Mouse (Mus musculus): Measurements from ENCODE around the gene Amn1. TPM values are rescaled to one million over a fixed set of nuclear protein-coding genes. Genes with fewer than 3 reads are reported as not detected.
"Not testable (repeated sequence)": the region's sequence is repeated elsewhere in the genome, so short reads cannot be mapped to it uniquely, and the experiment has no call there.

Amn1 gene
- 10 to 100 TPM; 30.9 to 31.6 TPM for total RNA-seq (2021)
- long read RNA-seq, experiment 1, partial matches to known transcripts: 0 of 10 reads
- long read RNA-seq, experiment 1, other reads (novel, unspliced or antisense): 6 of 10 reads
- long read RNA-seq, experiment 2, transcript Amn1-202 (7 exons, 1,457 nt): major isoform, 12 of 19 reads
- long read RNA-seq, experiment 2, partial matches to known transcripts: 0 of 19 reads
- long read RNA-seq, experiment 2, other reads (novel, unspliced or antisense): 6 of 19 reads

DNA sequence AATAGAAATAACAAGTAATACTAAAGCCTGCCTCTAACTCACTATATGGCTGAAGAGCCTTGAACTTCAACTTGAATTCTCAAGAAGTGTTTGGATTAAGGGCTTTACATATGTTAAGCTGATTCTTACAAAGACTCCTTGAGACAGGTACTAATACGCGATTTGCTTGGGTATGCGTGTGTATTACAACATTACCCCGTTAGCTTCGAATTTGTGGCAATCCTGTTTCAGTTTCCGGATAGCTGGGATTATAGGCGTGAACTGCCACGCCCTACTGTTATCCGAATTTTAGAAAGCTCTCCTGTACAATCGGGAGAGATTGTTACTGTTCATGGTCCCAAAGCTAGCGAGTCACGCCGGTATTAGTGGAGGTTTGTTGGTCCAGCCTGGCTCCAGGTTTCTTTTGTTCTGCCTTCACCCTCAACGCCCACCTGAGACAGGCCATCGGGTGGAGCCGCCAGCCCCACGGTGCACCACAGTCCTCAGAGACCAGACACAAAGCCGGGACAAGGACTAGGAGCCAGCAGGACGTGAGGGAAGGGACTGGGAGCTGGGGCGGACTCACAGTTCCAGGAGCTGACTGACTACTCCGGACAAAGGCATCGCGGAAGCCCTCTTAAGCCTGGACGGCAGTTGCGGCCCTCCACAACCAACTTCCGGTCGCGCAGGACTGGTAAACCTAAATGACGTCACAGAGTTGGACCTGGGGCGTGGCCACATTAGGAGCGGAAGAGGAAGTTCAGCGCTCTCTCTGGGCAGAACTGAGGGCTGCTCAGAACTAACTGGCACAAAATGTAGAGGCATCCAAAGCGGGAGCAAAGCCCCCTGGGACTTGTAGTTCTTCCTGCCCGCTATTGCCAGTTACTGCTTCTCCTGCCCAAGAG is at the start of gene Amn1:
Gene Amn1 (minus strand): TSS at position 672 of the 884 bp plus-strand sequence.
- Histone ChIP-seq H3K27ac (peak within 1 kb of the TSS; percentile 91), H3K4me3 (peak within 1 kb of the TSS; percentile 73)
- DNase-seq (ENCODE audit: low spot score in 2 of 2): peak; percentile 93 to 96
- no peak; the same call in 1 of the 2 replicates for TF ChIP-seq CTCF (conservative IDR thresholded peaks at IDR 0.05)

DNA sequence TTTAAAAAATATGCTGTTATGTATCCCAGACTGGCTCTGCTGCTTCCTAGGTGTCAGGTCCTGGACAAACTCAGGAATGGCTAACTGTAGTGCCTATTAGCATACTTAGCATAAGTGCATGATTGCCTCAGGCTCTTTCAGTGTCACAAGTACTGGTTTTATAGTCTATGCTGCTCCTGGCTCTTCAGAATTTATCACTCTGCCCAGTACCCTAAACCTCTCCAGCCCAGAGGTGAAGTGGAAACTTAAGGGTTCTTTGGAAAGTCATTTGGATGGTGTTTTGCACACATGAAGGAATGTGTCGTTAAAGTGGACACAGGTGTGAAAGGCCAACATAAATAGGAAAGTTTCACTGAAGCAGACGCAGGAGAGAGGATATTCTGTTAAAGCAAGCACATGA is 48.3 kb upstream of the Amn1 start:
- H3K4me3 ChIP-seq: no peak overlapping the region
- DNase-seq (ENCODE audit: low spot score in 2 of 2): no peak
- H3K27ac ChIP-seq: no peak overlapping the region
- TF ChIP-seq CTCF (conservative IDR thresholded peaks at IDR 0.05): no peak

DNA sequence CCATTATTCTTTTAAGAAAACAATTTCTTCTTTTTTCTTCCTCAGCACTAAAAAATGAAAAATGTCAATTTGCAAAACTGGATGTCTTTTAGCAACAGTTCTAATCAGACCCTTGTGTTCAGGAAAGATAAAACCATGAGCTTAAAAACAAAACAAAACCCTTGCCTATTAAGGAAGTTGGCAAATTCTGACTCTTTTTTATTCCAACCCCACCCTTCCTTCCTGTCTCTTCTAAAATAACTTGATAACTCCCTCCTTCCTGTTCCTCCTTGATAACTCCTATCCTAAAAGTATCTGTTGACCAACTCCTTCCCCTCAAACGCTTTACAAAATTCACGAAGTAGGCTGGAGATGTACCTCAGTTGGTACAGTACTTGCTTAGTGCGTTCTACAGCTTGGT is 45.4 kb upstream of the Amn1 start:
- no peak for DNase-seq (ENCODE audit: low spot score in 2 of 2)
- no peak for TF ChIP-seq CTCF (conservative IDR thresholded peaks at IDR 0.05)
- no peak overlapping the region for H3K27ac ChIP-seq
- H3K4me3 ChIP-seq: no peak overlapping the region

DNA sequence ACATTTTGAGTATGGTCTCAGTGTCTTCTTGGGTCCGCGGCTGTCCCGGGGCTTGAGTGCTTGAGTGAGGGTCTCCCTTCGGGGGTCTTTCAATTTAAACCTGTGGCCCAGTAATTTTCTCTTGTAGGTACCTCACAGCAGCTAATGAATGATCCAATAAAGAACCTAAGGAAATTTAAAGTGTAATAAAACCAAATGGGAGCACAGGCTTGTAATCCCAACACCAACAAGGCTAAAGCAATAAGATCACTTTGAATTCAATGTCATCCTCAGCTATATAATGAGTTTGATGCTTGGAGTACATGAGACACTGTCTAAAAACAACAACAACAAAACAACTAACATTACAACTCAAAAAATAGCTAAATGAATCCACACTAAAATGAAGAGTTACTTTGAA is 36.2 kb upstream of the Amn1 start:
- TF ChIP-seq CTCF (conservative IDR thresholded peaks at IDR 0.05): no peak
- no peak overlapping the region for H3K27ac ChIP-seq
- H3K4me3 ChIP-seq: no peak overlapping the region
- no peak for DNase-seq (ENCODE audit: low spot score in 2 of 2)

DNA sequence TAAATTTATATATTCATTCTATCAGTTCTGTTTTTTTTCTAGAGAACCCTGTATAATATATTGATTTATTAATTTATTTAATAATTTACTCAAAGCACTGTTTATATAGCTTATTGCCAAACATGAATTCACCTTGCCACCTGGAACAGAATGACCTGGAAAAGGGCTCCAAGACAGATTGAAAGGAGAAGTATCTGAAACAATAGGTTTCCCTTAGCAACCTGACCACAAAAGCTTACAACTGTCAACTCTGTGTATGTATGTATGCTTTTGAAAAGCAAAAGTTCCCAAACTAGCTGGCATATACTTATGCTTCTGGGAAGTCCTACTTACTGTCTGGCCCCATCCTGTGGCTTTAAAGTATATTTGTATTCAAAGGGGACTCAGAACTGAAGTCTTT is 32.8 kb upstream of the Amn1 start:
- no peak for TF ChIP-seq CTCF (conservative IDR thresholded peaks at IDR 0.05)
- no peak for DNase-seq (ENCODE audit: low spot score in 2 of 2)
- no peak overlapping the region for H3K4me3 ChIP-seq
- H3K27ac ChIP-seq: no peak overlapping the region

DNA sequence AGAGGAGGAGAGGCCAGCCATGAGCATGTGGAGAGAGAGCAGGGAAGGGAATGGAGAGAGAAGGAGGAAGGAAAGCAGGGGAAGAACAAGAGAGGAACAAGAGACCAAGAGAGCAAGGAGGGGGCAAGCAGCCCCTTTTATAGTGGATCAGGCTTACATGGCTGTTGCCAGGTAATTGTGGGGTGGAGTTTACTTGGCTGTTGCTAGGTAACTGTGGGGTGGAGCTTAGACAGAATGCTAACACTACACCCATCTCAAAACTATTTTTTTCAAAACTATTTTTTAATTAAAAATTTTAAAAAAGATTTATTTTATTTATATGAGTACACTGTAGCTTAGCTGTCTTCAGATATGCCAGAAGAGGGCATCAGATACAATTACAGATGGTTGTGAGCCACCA is 10.1 kb upstream of the Amn1 start:
- no peak for DNase-seq (ENCODE audit: low spot score in 2 of 2)
- no peak for TF ChIP-seq CTCF (conservative IDR thresholded peaks at IDR 0.05)
- H3K4me3 ChIP-seq: no peak overlapping the region
- no peak overlapping the region for H3K27ac ChIP-seq

DNA sequence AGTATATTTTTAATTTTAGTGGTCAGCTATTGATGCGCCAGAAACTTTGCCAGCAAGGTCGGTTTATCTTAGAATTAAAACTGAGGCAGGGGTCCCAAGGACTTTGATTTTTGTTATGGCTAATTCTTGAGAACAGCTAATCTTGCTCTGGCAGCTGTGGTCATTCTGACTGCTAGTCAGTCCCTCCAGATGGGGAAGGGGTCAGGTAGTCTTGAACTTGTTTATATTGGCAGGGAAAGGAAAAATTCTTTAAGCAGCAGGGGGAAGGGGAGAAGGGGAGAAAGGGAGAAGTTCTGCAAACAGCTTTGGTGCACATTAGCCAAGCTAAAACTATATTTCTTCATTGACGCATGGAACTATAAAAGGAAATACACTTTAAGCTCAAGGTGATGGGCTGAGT is 8.6 kb upstream of the Amn1 start:
- no peak for DNase-seq (ENCODE audit: low spot score in 2 of 2)
- no peak overlapping the region for H3K4me3 ChIP-seq
- no peak for TF ChIP-seq CTCF (conservative IDR thresholded peaks at IDR 0.05)
- H3K27ac ChIP-seq: no peak overlapping the region

DNA sequence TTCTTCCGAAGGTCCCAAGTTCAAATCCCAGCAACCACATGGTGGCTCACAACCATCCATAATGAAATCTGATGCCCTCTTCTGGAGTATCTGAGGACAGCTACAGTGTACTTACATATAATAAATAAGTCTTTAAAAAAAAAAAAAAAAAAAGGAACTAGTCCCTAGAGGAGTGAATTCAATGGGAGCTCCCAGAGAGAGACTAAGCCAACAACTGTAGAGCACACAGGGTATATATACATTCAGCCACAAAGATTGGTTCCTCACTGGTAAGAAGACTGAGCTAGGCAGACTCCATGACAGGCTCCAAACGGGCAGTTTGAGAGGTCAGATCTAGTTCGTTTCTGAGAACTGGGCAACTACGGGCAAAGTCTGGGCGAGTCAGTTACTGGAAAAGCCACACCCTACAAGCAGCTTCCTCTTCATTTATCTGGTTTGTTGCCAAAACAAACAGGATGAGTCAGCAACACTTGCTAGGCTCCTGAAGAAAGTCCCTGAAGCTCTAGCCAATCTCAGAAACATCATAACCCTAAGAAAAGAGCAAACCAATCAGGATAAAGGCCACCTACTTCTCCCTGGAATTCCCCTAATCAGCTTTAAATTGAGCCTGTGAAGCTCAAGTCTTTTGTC is 4.9 kb upstream of the Amn1 start:
- H3K4me3 ChIP-seq: no peak overlapping the region
- no peak overlapping the region for H3K27ac ChIP-seq
- no peak for DNase-seq (ENCODE audit: low spot score in 2 of 2)
- no peak for TF ChIP-seq CTCF (conservative IDR thresholded peaks at IDR 0.05)

DNA sequence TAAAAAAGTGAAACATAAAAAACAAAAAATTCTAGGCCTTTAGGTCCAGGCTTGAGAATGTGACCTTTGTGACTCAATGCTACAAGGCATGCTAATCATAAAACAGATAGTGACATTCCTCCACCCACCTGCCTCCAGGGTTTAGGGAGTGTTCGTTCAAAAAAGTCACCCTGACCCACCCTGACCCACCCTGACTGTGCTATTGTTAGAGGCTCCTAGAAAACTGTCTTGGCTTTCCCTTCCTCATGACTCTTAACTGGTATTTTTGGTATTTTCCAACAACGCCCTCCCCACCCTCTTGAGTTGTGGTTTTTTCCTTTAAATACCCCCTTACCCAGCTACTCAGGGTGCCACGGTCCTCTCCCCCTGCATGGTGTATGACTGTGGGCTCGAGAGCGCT is 3.4 kb upstream of the Amn1 start:
- not testable (repeated sequence) for DNase-seq (ENCODE audit: low spot score in 2 of 2); H3K4me3 ChIP-seq; H3K27ac ChIP-seq

DNA sequence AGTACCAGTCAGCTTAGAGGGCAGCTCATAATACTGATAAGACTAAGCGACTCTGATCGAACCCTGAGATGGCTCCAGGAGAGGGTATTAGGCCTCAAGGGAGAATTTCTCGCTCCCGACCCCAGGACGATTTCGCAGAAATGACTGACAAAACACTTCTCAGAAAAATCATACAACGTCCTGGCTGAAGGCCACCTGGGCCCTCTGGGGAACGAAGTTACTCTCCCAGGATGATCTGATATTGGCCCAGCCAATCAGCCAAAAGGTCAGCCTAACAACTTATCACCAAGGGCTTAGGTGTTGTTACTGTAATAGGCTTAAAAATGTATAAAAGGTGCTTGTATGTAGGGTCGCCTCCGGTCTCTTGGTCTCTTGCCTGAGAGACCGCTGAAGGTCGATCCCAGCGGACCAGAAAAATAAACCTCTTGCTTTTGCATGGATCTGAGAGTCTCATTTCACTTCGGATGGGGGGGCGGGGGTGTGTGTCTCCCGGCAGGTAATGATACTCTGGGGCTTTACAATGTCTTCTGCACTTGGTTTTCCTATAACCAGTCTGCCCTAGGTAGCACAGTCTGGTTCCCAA is 919 bp upstream of the Amn1 start:
- no peak for TF ChIP-seq CTCF (conservative IDR thresholded peaks at IDR 0.05)
- no peak for DNase-seq (ENCODE audit: low spot score in 2 of 2)
- Histone ChIP-seq H3K27ac (peak overlapping the region; percentile 91; the same call in 1 of the 2 replicates), H3K4me3 (no peak overlapping the region)

DNA sequence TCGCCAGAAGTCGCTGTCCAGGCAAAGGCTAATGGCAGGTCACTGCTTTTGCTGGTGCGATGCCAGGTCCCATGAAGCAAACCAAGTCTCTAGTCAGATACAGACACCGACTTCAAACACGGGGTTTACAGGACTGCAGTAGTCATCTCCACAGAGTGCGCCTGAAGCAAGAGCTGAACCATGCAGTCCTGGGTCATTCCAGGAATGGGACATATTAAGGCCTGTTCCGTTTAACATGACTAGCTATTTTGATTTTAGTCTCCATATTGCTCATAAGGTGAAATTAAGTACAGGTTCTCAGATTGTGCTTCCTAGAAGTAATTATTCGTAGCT is 379 bp upstream of the Amn1 start:
- peak overlapping the region; percentile 91 for H3K27ac ChIP-seq
- DNase-seq (ENCODE audit: low spot score in 2 of 2): no peak

DNA sequence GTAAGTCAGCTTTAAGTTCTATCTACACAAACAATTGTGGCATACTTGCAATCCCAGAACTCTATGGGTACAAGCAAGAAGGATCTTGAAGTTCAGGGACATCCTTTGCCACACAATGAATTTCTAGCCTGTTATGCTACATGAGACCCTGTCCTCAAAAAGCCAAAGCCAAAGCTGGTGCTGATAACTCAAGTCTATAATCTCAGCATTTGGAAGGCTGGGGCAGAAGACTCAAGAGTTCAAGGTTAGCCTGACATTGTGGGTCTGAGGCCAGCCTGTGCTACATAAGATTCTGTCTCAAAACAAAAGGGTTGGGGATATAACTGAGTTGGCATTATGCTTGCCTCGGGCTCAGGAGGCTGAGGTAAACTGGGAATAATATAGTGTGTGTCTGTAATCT is 1.1 kb downstream of the Amn1 start:
- H3K27ac ChIP-seq: no peak overlapping the region
- TF ChIP-seq CTCF (conservative IDR thresholded peaks at IDR 0.05): no peak
- peak overlapping the region; percentile 73 for H3K4me3 ChIP-seq
- DNase-seq (ENCODE audit: low spot score in 2 of 2): no peak

More for the DNA sequence above, 379 bp upstream of the Amn1 start:
- TF ChIP-seq CTCF (conservative IDR thresholded peaks at IDR 0.05): no peak
- peak overlapping the region; percentile 73 for H3K4me3 ChIP-seq

DNA sequence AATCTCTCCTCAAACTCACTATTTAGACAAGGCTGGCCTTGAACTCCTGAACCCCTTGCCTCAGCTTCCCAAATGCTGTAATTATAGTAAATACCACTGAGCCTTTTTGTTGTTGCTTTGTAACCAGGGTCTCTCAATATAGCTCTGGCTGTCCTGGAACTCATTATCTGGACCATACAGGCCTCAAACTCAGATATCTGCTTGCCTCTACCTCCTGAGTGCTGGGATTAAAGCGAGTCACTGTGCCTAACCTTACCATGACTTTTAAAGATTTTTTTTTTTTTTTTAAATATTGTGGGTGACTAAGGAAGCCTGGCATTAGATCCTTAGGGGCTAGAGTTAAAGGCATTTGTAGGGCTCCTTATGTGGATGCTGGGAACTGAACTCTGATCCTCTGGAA is 4.5 kb downstream of the Amn1 start:
- Histone ChIP-seq H3K27ac (no peak overlapping the region), H3K4me3 (no peak overlapping the region)
- TF ChIP-seq CTCF (conservative IDR thresholded peaks at IDR 0.05): no peak
- DNase-seq (ENCODE audit: low spot score in 2 of 2): no peak
